Comparison of ENCODE assay signal across 17 mouse cellular contexts in genomic region chr16:66602686-66603085, GRCm38 (mm10).
"Had no signal": no experiment of that assay in that cellular context is flagged by ENCODE, and none has a peak within 500 bp of the region (broad histone marks: within the 10 kb centered on the region; RNA-seq: fewer than 3 reads in every experiment).

No protein-coding gene starts in this region.

- H3K4me1 ChIP-seq: lung, embryonic 15.5 days; megakaryocyte, embryonic 14.5 days; midbrain, embryonic 13.5 days; midbrain, embryonic 15.5 days; stomach, embryonic 15.5 days had no signal

- H3K4me3 ChIP-seq: lung, embryonic 15.5 days; megakaryocyte, embryonic 14.5 days; midbrain, embryonic 13.5 days; midbrain, embryonic 15.5 days; neural tube, embryonic 12.5 days; stomach, embryonic 15.5 days had no signal

- DNase-seq: lung, adult 2 months; lung, postnatal 14 days; lung, postnatal 36 days; right cerebral cortex, postnatal 14 days; thymus, adult 2 months; thymus, postnatal 25 days; thymus, postnatal 4 days had no signal

- H3K27me3 ChIP-seq: lung, embryonic 15.5 days; megakaryocyte, embryonic 14.5 days; midbrain, embryonic 13.5 days; midbrain, embryonic 15.5 days; neural tube, embryonic 12.5 days; stomach, embryonic 15.5 days had no signal

- H3K9ac ChIP-seq: lung, embryonic 15.5 days; midbrain, embryonic 13.5 days; midbrain, embryonic 15.5 days; neural tube, embryonic 12.5 days; stomach, embryonic 15.5 days had no signal

- H3K4me2 ChIP-seq: lung, embryonic 15.5 days; midbrain, embryonic 11.5 days; midbrain, embryonic 13.5 days; midbrain, embryonic 15.5 days; neural tube, embryonic 12.5 days; stomach, embryonic 15.5 days had no signal

- H3K9me3 ChIP-seq: lung, embryonic 15.5 days; midbrain, embryonic 13.5 days; midbrain, embryonic 15.5 days; neural tube, embryonic 12.5 days; stomach, embryonic 15.5 days had no signal

- ATAC-seq: lung, postnatal 0 days; midbrain, embryonic 13.5 days; midbrain, embryonic 15.5 days had no signal

- H3K36me3 ChIP-seq: lung, embryonic 15.5 days; midbrain, embryonic 13.5 days; midbrain, embryonic 15.5 days; neural tube, embryonic 12.5 days; stomach, embryonic 15.5 days had no signal

- H3K27ac ChIP-seq: lung, embryonic 15.5 days; macrophage; midbrain, embryonic 13.5 days; midbrain, embryonic 15.5 days; neural tube, embryonic 12.5 days; stomach, embryonic 15.5 days; stomach, postnatal 0 days had no signal
